Mouse (Mus musculus): ENCODE results near the gene Vegfa. TPM values are rescaled to one million over a fixed set of nuclear protein-coding genes. Genes with fewer than 3 reads are reported as not detected.
A peak's percentile ranks its signal among the peaks of the same experiment; 100 is the strongest.

Vegfa gene
- polyA plus RNA-seq, 1 experiment = 177 TPM

- H3K4me2 ChIP-seq (ENCODE audit: low read depth) = no peak overlapping the region
- no peak overlapping the region for H3ac ChIP-seq (ENCODE audit: control insufficient read depth, insufficient read length)
- no peak for TF ChIP-seq MYOD1 (IDR thresholded peaks at IDR 0.05; ENCODE audit: control insufficient read depth in 1 of 3, insufficient read length in 2 of 3, low read depth in 2 of 3)
- TF ChIP-seq MYOG (IDR thresholded peaks at IDR 0.05; ENCODE audit: control insufficient read depth in 1 of 3, insufficient read depth in 1 of 3, insufficient read length in 2 of 3, low read depth in 2 of 3) = peak in 1 of 3 experiments; percentile 30
- H3K4me3 ChIP-seq = no peak overlapping the region
- H3K79me2 ChIP-seq (ENCODE audit: control insufficient read depth, insufficient read depth) = no peaks in the 10 kb centered on the region
- no peaks in the 10 kb centered on the region for H3K27me3 ChIP-seq (ENCODE audit: control insufficient read depth, insufficient read depth, insufficient read length)
- H3K36me3 ChIP-seq (ENCODE audit: control insufficient read depth, insufficient read depth) = no peaks in the 10 kb centered on the region
Measured at GRCm38 (mm10) chr17:46063283-46063973, 31.3 kb upstream of the Vegfa start.

GRCm38 (mm10) chr17:46060253-46060652, 28.1 kb upstream of the Vegfa start:
- Histone ChIP-seq H3K27me3 (ENCODE audit: control insufficient read depth, insufficient read depth, insufficient read length) (no peaks in the 10 kb centered on the region), H3K36me3 (ENCODE audit: control insufficient read depth, insufficient read depth) (no peaks in the 10 kb centered on the region), H3K4me2 (ENCODE audit: low read depth) (no peak overlapping the region), H3K79me2 (ENCODE audit: control insufficient read depth, insufficient read depth) (no peaks in the 10 kb centered on the region), H3K4me3 (no peak overlapping the region), H3ac (ENCODE audit: control insufficient read depth, insufficient read length) (no peak overlapping the region)
- TF ChIP-seq SRF (IDR thresholded peaks at IDR 0.05; ENCODE audit: control insufficient read depth, insufficient read length, low read depth) (no peak), USF1 (IDR thresholded peaks at IDR 0.05; ENCODE audit: low read depth) (no peak), CEBPB (IDR thresholded peaks at IDR 0.05; ENCODE audit: insufficient read depth, poor library complexity, severe bottlenecking) (no peak), MAX (IDR thresholded peaks at IDR 0.05; ENCODE audit: low read depth) (no peak), MYOD1 (IDR thresholded peaks at IDR 0.05; ENCODE audit: control insufficient read depth in 1 of 3, insufficient read length in 2 of 3, low read depth in 2 of 3) (no peak), E2F4 (IDR thresholded peaks at IDR 0.05; ENCODE audit: insufficient read depth) (no peak), TCF3 (IDR thresholded peaks at IDR 0.05; ENCODE audit: insufficient read length, low read depth) (no peak), REST (IDR thresholded peaks at IDR 0.05; ENCODE audit: insufficient read depth, insufficient read length) (no peak), POLR2AphosphoS2 (IDR thresholded peaks at IDR 0.05; ENCODE audit: insufficient read length, low read depth) (no peak), MYOG (IDR thresholded peaks at IDR 0.05; ENCODE audit: control insufficient read depth in 1 of 3, insufficient read depth in 1 of 3, insufficient read length in 2 of 3, low read depth in 2 of 3) (no peak), POLR2A (IDR thresholded peaks at IDR 0.05; ENCODE audit: insufficient read length, low read depth) (no peak), TCF12 (IDR thresholded peaks at IDR 0.05; ENCODE audit: insufficient read depth, poor library complexity, severe bottlenecking) (no peak)

GRCm38 (mm10) chr17:46059226-46059825, 27.2 kb upstream of the Vegfa start:
- no peak overlapping the region for H3K4me3 ChIP-seq
- H3ac ChIP-seq (ENCODE audit: control insufficient read depth, insufficient read length) = no peak overlapping the region
- TF ChIP-seq TCF3 (IDR thresholded peaks at IDR 0.05; ENCODE audit: insufficient read length, low read depth) (no peak), POLR2A (IDR thresholded peaks at IDR 0.05; ENCODE audit: insufficient read length, low read depth) (no peak), SRF (IDR thresholded peaks at IDR 0.05; ENCODE audit: control insufficient read depth, insufficient read length, low read depth) (no peak), POLR2AphosphoS2 (IDR thresholded peaks at IDR 0.05; ENCODE audit: insufficient read length, low read depth) (no peak), E2F4 (IDR thresholded peaks at IDR 0.05; ENCODE audit: insufficient read depth) (no peak), TCF12 (IDR thresholded peaks at IDR 0.05; ENCODE audit: insufficient read depth, poor library complexity, severe bottlenecking) (no peak), REST (IDR thresholded peaks at IDR 0.05; ENCODE audit: insufficient read depth, insufficient read length) (no peak), MAX (IDR thresholded peaks at IDR 0.05; ENCODE audit: low read depth) (no peak), MYOD1 (IDR thresholded peaks at IDR 0.05; ENCODE audit: control insufficient read depth in 1 of 3, insufficient read length in 2 of 3, low read depth in 2 of 3) (no peak), MYOG (IDR thresholded peaks at IDR 0.05; ENCODE audit: control insufficient read depth in 1 of 3, insufficient read depth in 1 of 3, insufficient read length in 2 of 3, low read depth in 2 of 3) (no peak), USF1 (IDR thresholded peaks at IDR 0.05; ENCODE audit: low read depth) (no peak), CEBPB (IDR thresholded peaks at IDR 0.05; ENCODE audit: insufficient read depth, poor library complexity, severe bottlenecking) (no peak)
- H3K36me3 ChIP-seq (ENCODE audit: control insufficient read depth, insufficient read depth) = no peaks in the 10 kb centered on the region
- no peaks in the 10 kb centered on the region for H3K27me3 ChIP-seq (ENCODE audit: control insufficient read depth, insufficient read depth, insufficient read length)
- H3K79me2 ChIP-seq (ENCODE audit: control insufficient read depth, insufficient read depth) = no peaks in the 10 kb centered on the region
- no peak overlapping the region for H3K4me2 ChIP-seq (ENCODE audit: low read depth)

GRCm38 (mm10) chr17:46056288-46056687, 24.1 kb upstream of the Vegfa start:
- Histone ChIP-seq H3K36me3 (ENCODE audit: control insufficient read depth, insufficient read depth) (no peaks in the 10 kb centered on the region), H3K4me2 (ENCODE audit: low read depth) (no peak overlapping the region), H3ac (ENCODE audit: control insufficient read depth, insufficient read length) (no peak overlapping the region), H3K4me3 (no peak overlapping the region), H3K79me2 (ENCODE audit: control insufficient read depth, insufficient read depth) (no peaks in the 10 kb centered on the region), H3K27me3 (ENCODE audit: control insufficient read depth, insufficient read depth, insufficient read length) (no peaks in the 10 kb centered on the region)
- no peak for TF ChIP-seq POLR2A (IDR thresholded peaks at IDR 0.05; ENCODE audit: insufficient read length, low read depth)
- TF ChIP-seq CEBPB (IDR thresholded peaks at IDR 0.05; ENCODE audit: insufficient read depth, poor library complexity, severe bottlenecking) = no peak
- TF ChIP-seq POLR2AphosphoS2 (IDR thresholded peaks at IDR 0.05; ENCODE audit: insufficient read length, low read depth) = no peak
- TF ChIP-seq MYOG (IDR thresholded peaks at IDR 0.05; ENCODE audit: control insufficient read depth in 1 of 3, insufficient read depth in 1 of 3, insufficient read length in 2 of 3, low read depth in 2 of 3) = no peak
- no peak for TF ChIP-seq MAX (IDR thresholded peaks at IDR 0.05; ENCODE audit: low read depth)
- no peak for TF ChIP-seq MYOD1 (IDR thresholded peaks at IDR 0.05; ENCODE audit: control insufficient read depth in 1 of 3, insufficient read length in 2 of 3, low read depth in 2 of 3)

- Histone ChIP-seq H3K27me3 (ENCODE audit: control insufficient read depth, insufficient read depth, insufficient read length) (no peaks in the 10 kb centered on the region), H3K4me3 (no peak overlapping the region), H3K4me2 (ENCODE audit: low read depth) (no peak overlapping the region), H3K79me2 (ENCODE audit: control insufficient read depth, insufficient read depth) (no peaks in the 10 kb centered on the region), H3K36me3 (ENCODE audit: control insufficient read depth, insufficient read depth) (no peaks in the 10 kb centered on the region), H3ac (ENCODE audit: control insufficient read depth, insufficient read length) (no peak overlapping the region)
- TF ChIP-seq TCF3 (IDR thresholded peaks at IDR 0.05; ENCODE audit: insufficient read length, low read depth) (no peak), POLR2A (IDR thresholded peaks at IDR 0.05; ENCODE audit: insufficient read length, low read depth) (no peak), CEBPB (IDR thresholded peaks at IDR 0.05; ENCODE audit: insufficient read depth, poor library complexity, severe bottlenecking) (no peak), TCF12 (IDR thresholded peaks at IDR 0.05; ENCODE audit: insufficient read depth, poor library complexity, severe bottlenecking) (no peak), REST (IDR thresholded peaks at IDR 0.05; ENCODE audit: insufficient read depth, insufficient read length) (no peak)
Measured at GRCm38 (mm10) chr17:46055736-46056135, 23.6 kb upstream of the Vegfa start.

All from myocyte (in vitro differentiated cells).